Mouse (Mus musculus) liver, adult 2 months (tissue): Measurements from ENCODE around the gene Taco1. TPM values are rescaled to one million over a fixed set of nuclear protein-coding genes. Genes with fewer than 3 reads are reported as not detected.
"Not testable (repeated sequence)": the region's sequence is repeated elsewhere in the genome, so short reads cannot be mapped to it uniquely, and the experiment has no call there.

Source experiments
- DNase-seq: peaks from one replicate; pipeline ENCODE4 v3.0.0-alpha.2; 2011; ENCODE audit warnings: low read depth, low spot score; ENCODE audit errors: extremely low read depth
- H3K27ac ChIP-seq: fragments of 200-500 bp; replicated peaks from 2 replicates; pipeline ENCODE4 v1.5.1; 2012; ENCODE audit warnings: low read depth, mild to moderate bottlenecking, control low read depth, inconsistent platforms, low read length; ENCODE audit not compliant: insufficient read depth
- H3K27me3 ChIP-seq: fragments of 200-500 bp; 2 replicates; pipeline ENCODE4 v1.6.1; 2012; ENCODE audit warnings: mild to moderate bottlenecking, moderate library complexity, low read length, inconsistent platforms; ENCODE audit not compliant: control insufficient read depth, insufficient read depth
- H3K36me3 ChIP-seq: fragments of 200-500 bp; 2 replicates; pipeline ENCODE4 v1.6.1; 2012; ENCODE audit warnings: low read length, inconsistent platforms; ENCODE audit not compliant: control insufficient read depth, insufficient read depth
- H3K4me1 ChIP-seq: fragments of 200-500 bp; 2 replicates; pipeline ENCODE4 v1.6.1; 2011; ENCODE audit warnings: low read length; ENCODE audit not compliant: control insufficient read depth, insufficient read depth
- H3K4me3 ChIP-seq: fragments of 200-500 bp; 2 replicates; pipeline ENCODE4 v1.5.1; 2011; ENCODE audit warnings: low read depth, mild to moderate bottlenecking, control low read depth, low read length, moderate library complexity; ENCODE audit not compliant: insufficient read depth
- H3K79me2 ChIP-seq: fragments of 200-500 bp; 2 replicates; pipeline ENCODE4 v1.6.1; 2012; ENCODE audit warnings: inconsistent platforms, mild to moderate bottlenecking, low read length, moderate library complexity; ENCODE audit not compliant: control insufficient read depth, insufficient read depth
- H3K9ac ChIP-seq: fragments of 200-500 bp; 2 replicates; pipeline ENCODE4 v1.6.1; 2012; ENCODE audit warnings: low read depth, mild to moderate bottlenecking, control low read depth, inconsistent platforms, low read length
- CTCF ChIP-seq: fragments of 200-500 bp; IDR thresholded peaks from 2 replicates; pipeline ENCODE4 v1.5.1; 2011; ENCODE audit warnings: low read depth, low read length, control low read depth
- POLR2A ChIP-seq: fragments of 200-500 bp; IDR thresholded peaks from 2 replicates; pipeline ENCODE4 v1.6.1; 2011; ENCODE audit warnings: low read length, control low read depth; ENCODE audit not compliant: insufficient read depth; ENCODE audit errors: extremely low read depth
- WGBS: fragments of 180-500 bp; shearing (Covaris S2); methylation state at CpG from one replicate; pipeline ENCODE4 v1.1.7; 2018; 5-methylcytosine and 5-hydroxymethylcytosine counted together
- polyA plus RNA-seq: library from polyadenylated mRNA; depleted of rRNA; stranded (reverse); fragments of >200 nt; gene quantifications from 2 replicates; pipeline ENCODE4 v1.2.3, GENCODE M21; 2012
- total RNA-seq: library from RNA; depleted of rRNA; stranded (reverse); fragments of >200 nt; gene quantifications from 2 replicates; pipeline ENCODE4 v1.2.3, GENCODE M21; 2014

The Taco1 gene
- total and polyA plus RNA-seq, 2 experiments: 19.1 to 33.7 TPM

GRCm38 (mm10) chr11:106058020-106058419, 7.8 kb upstream of the Taco1 start:
- no peaks in the 10 kb centered on the region for H3K27me3 ChIP-seq
- WGBS: 40% methylated on average over 8 of the region's 8 CpGs
- no peak overlapping the region for H3K4me3 ChIP-seq
- TF ChIP-seq CTCF: no peak
- no peak for TF ChIP-seq POLR2A
- no peaks in the 10 kb centered on the region for H3K79me2 ChIP-seq
- peaks cover 9% of the 10 kb centered on the region; the same call in 1 of the 2 replicates for H3K4me1 ChIP-seq
- H3K27ac ChIP-seq: no peak overlapping the region; the same call in 1 of the 2 replicates
- H3K36me3 ChIP-seq: peaks cover 2% of the 10 kb centered on the region; the same call in 1 of the 2 replicates
- peak; percentile 88 for DNase-seq
- H3K9ac ChIP-seq: no peak overlapping the region

DNA sequence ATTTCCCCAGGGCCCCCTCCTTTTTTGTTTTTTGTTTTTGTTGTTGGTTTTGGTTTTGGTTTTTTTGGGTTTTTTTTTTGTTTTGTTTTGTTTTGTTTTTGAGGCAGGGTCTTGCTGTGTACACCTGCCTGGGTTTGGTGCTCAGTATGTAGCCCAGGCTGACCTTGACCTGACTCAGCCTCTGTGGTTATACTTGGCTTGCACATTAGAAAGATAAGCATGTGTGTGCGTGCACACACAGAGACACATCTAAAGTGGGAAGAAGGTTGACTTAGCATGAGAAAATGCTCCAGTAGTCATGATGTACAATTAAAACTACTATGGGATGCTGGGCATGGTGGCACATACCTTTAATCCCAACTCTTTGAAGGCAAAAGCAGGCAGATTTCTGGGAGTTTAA, 5.3 kb upstream of the Taco1 start:
- Histone ChIP-seq H3K4me1 (no peaks in the 10 kb centered on the region), H3K4me3 (no peak overlapping the region), H3K27me3 (no peaks in the 10 kb centered on the region), H3K27ac (no peak overlapping the region), H3K36me3 (peaks cover 2% of the 10 kb centered on the region; the same call in 1 of the 2 replicates), H3K79me2 (no peaks in the 10 kb centered on the region), H3K9ac (no peak overlapping the region)
- DNase-seq: no peak
- 29% methylated on average over 1 of the region's 1 CpGs for WGBS
- TF ChIP-seq CTCF: no peak
- no peak for TF ChIP-seq POLR2A

- H3K27ac ChIP-seq: no peak overlapping the region
- WGBS: 97% methylated on average over 1 of the region's 1 CpGs
- H3K79me2 ChIP-seq: no peaks in the 10 kb centered on the region
- no peak for DNase-seq
- H3K4me3 ChIP-seq: no peak overlapping the region
- no peaks in the 10 kb centered on the region for H3K27me3 ChIP-seq
- no peak for TF ChIP-seq CTCF
- TF ChIP-seq POLR2A: no peak
- H3K4me1 ChIP-seq: no peaks in the 10 kb centered on the region
- peaks cover 2% of the 10 kb centered on the region; the same call in 1 of the 2 replicates for H3K36me3 ChIP-seq
- H3K9ac ChIP-seq: no peak overlapping the region
Measured at GRCm38 (mm10) chr11:106061311-106061710, 4.5 kb upstream of the Taco1 start.

DNA sequence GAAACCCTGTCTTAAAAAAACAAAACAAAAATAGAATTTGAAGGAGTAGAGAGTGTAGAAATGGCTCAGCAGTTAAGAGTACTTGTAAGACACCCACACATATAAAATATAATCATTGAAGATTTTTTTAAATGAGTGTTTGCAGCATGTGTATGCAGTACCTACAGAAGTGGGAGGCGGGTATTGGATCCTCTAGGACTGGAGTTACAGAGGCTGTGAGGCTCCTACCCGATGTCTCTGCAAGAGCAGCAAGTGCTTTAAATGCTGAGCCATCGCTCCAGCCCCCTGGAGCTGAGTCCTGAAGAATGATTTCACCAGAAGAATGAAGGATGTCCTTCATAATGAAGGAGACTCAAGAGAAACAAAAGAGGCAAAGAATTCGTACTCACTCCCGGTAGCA, 2.1 kb upstream of the Taco1 start:
- WGBS: 91% methylated on average over 5 of the region's 5 CpGs

DNA sequence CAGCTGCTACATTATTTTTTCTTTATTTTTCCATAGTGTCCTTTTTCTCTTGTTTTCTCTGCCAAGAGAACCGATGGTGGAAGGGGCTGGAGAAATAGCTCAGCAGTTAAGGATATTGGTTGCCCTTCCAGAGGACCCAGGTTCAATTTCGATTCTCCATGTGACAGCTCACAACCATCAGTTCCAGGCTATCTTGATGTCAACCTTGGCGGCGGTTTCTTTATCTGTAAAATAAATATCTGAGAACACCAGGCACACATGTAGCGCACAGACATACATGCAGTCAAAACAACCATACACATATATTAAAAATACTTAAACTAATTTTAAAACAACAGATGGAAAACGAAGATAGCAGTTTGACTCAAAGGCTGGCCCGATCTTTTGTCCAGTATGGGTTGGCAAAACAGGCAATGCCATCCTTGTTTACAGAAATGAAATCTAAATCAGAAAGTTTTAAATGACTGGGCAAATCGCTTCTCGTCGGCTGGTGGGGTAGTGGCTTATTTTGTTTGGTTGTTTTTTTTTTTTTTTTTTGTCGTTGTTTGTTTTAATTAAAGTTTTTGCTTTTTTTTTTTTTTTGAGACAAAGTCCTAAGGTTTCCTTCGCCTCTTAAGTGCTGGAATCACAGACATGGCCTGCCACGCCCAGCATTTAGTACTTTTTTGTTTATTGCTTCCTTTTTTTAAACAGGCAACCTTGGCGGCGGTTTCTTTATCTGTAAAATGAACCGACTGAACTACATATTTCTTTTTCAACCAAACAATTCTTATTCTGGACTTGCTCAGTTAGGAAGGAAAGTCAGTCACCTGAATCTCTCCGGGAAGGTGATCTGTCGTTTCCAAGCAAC, 563 bp upstream of the Taco1 start:
- 45% methylated on average over 18 of the region's 18 CpGs for WGBS
- peaks cover 3% of the 10 kb centered on the region for H3K79me2 ChIP-seq
- TF ChIP-seq CTCF (no peak), POLR2A (no peak)

More for the DNA sequence above, 2.1 kb upstream of the Taco1 start:
- TF ChIP-seq CTCF (no peak), POLR2A (no peak)
- DNase-seq: no peak
- Histone ChIP-seq H3K4me1 (peaks cover 9% of the 10 kb centered on the region), H3K27ac (no peak overlapping the region), H3K36me3 (peaks cover 2% of the 10 kb centered on the region; the same call in 1 of the 2 replicates), H3K4me3 (no peak overlapping the region), H3K27me3 (no peaks in the 10 kb centered on the region), H3K9ac (no peak overlapping the region), H3K79me2 (peaks cover 3% of the 10 kb centered on the region)

DNA sequence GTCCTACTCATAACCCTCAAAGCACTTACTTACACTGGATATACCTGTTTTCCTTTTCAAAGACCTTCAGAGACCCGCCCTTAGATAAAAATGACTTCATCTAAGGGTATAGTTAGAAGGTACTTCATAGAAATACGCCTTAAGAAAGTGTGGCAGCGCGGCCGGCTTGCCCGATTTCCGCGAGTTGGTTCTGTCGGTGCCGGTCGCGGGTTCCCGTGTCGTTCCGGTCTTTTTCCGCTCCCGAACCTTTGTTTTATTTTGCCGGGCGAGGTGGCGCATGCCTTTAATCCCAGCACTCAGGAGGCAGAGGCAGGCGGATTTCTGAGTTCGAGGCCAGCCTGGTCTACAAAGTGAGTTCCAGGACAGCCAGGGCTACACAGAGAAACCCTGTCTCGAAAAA, 755 bp downstream of the Taco1 start:
- not testable (repeated sequence) for H3K4me1 ChIP-seq, H3K27me3 ChIP-seq, DNase-seq, H3K79me2 ChIP-seq
- Histone ChIP-seq H3K36me3 (peaks cover 10% of the 10 kb centered on the region), H3K27ac (peak overlapping the region; percentile 45), H3K4me3 (peak overlapping the region; percentile 67), H3K9ac (peak overlapping the region; percentile 88)
- 5% methylated on average over 23 of the region's 23 CpGs for WGBS

More for the DNA sequence above, 563 bp upstream of the Taco1 start:
- Histone ChIP-seq H3K27ac (no peak overlapping the region), H3K9ac (no peak overlapping the region), H3K4me3 (peak overlapping the region; percentile 67), H3K36me3 (peaks cover 3% of the 10 kb centered on the region; the same call in 1 of the 2 replicates), H3K27me3 (no peaks in the 10 kb centered on the region), H3K4me1 (peaks cover 9% of the 10 kb centered on the region)
- DNase-seq: no peak
